Mouse (Mus musculus): ENCODE results near the gene Tmed4. TPM values are rescaled to one million over a fixed set of nuclear protein-coding genes. Genes with fewer than 3 reads are reported as not detected.

Tmed4 gene
- total RNA-seq (2021), result 10 to 100 TPM; 76.6 to 89.2 TPM

GRCm38 (mm10) chr11:6274387-6275093 lies at the start of gene Tmed4:
Gene Tmed4, minus strand, starts transcription at chr11:6274870.
- intact Hi-C loops (cut with DNase I), result no loop called here
- DNase-seq (ENCODE audit: low spot score), result peak; percentile 95

GRCm38 (mm10) chr11:6323348-6323747 lies 48.7 kb upstream of the Tmed4 start:
- intact Hi-C loops (cut with DNase I), result no loop called here
- no peak for DNase-seq (ENCODE audit: low spot score)

- DNase-seq (ENCODE audit: low spot score), result no peak
- intact Hi-C loops (cut with DNase I), result no loop called here
Observed at GRCm38 (mm10) chr11:6322086-6322485, 47.4 kb upstream of the Tmed4 start.

- intact Hi-C loops (cut with DNase I), result no loop called here
- no peak for DNase-seq (ENCODE audit: low spot score)
Observed at GRCm38 (mm10) chr11:6319374-6319773, 44.7 kb upstream of the Tmed4 start.

- intact Hi-C loops (cut with DNase I), result no loop called here
- DNase-seq (ENCODE audit: low spot score), result no peak
Observed at GRCm38 (mm10) chr11:6318559-6318958, 43.9 kb upstream of the Tmed4 start.

- no peak for DNase-seq (ENCODE audit: low spot score)
- intact Hi-C loops (cut with DNase I), result no loop called here
Observed at GRCm38 (mm10) chr11:6316821-6317220, 42.2 kb upstream of the Tmed4 start.

GRCm38 (mm10) chr11:6313874-6314406 lies 39.3 kb upstream of the Tmed4 start:
- intact Hi-C loops (cut with DNase I), result no loop called here

GRCm38 (mm10) chr11:6308181-6308580 lies 33.5 kb upstream of the Tmed4 start:
- no peak for DNase-seq (ENCODE audit: low spot score)
- intact Hi-C loops (cut with DNase I), result no loop called here

More at GRCm38 (mm10) chr11:6313874-6314406, 39.3 kb upstream of the Tmed4 start:
- DNase-seq (ENCODE audit: low spot score), result no peak

- DNase-seq (ENCODE audit: low spot score), result no peak
- intact Hi-C loops (cut with DNase I), result no loop called here
Observed at GRCm38 (mm10) chr11:6305943-6306430, 31.3 kb upstream of the Tmed4 start.

GRCm38 (mm10) chr11:6302793-6303192 lies 28.1 kb upstream of the Tmed4 start:
- intact Hi-C loops (cut with DNase I), result no loop called here

GRCm38 (mm10) chr11:6299435-6299834 lies 24.8 kb upstream of the Tmed4 start:
- intact Hi-C loops (cut with DNase I), result no loop called here
- no peak for DNase-seq (ENCODE audit: low spot score)

More at GRCm38 (mm10) chr11:6302793-6303192, 28.1 kb upstream of the Tmed4 start:
- no peak for DNase-seq (ENCODE audit: low spot score)

- intact Hi-C loops (cut with DNase I), result no loop called here
- no peak for DNase-seq (ENCODE audit: low spot score)
Observed at GRCm38 (mm10) chr11:6296077-6296476, 21.4 kb upstream of the Tmed4 start.

- DNase-seq (ENCODE audit: low spot score), result no peak
- intact Hi-C loops (cut with DNase I), result no loop called here
Observed at GRCm38 (mm10) chr11:6294632-6295031, 20.0 kb upstream of the Tmed4 start.

GRCm38 (mm10) chr11:6293601-6294000 lies 18.9 kb upstream of the Tmed4 start:
- intact Hi-C loops (cut with DNase I), result no loop called here
- no peak for DNase-seq (ENCODE audit: low spot score)

- intact Hi-C loops (cut with DNase I), result no loop called here
- DNase-seq (ENCODE audit: low spot score), result no peak
Observed at GRCm38 (mm10) chr11:6292988-6293349, 18.3 kb upstream of the Tmed4 start.

- peak; percentile 43 for DNase-seq (ENCODE audit: low spot score)
- intact Hi-C loops (cut with DNase I), result no loop called here
Observed at GRCm38 (mm10) chr11:6292116-6292987, 17.7 kb upstream of the Tmed4 start.

- intact Hi-C loops (cut with DNase I), result no loop called here
- DNase-seq (ENCODE audit: low spot score), result peak; percentile 97
Observed at GRCm38 (mm10) chr11:6291401-6292115, 16.9 kb upstream of the Tmed4 start, which contains the start of gene Ogdh. Gene Ogdh, plus strand, starts transcription at chr11:6291633.

- intact Hi-C loops (cut with DNase I), result no loop called here
- no peak for DNase-seq (ENCODE audit: low spot score)
Observed at GRCm38 (mm10) chr11:6290883-6291282, 16.2 kb upstream of the Tmed4 start.

GRCm38 (mm10) chr11:6290138-6290537 lies 15.5 kb upstream of the Tmed4 start:
- intact Hi-C loops (cut with DNase I), result no loop called here
- no peak for DNase-seq (ENCODE audit: low spot score)

GRCm38 (mm10) chr11:6282940-6283339 lies 8.3 kb upstream of the Tmed4 start:
- intact Hi-C loops (cut with DNase I), result no loop called here
- DNase-seq (ENCODE audit: low spot score), result no peak
